Mouse (Mus musculus) E14TG2a.4 (cell line): Measurements from ENCODE around the gene Clrn1.

ENCODE experiments used
- H3K27me3 ChIP-seq: 2 replicates; pipeline ENCODE4 v1.6.1; 2014; ENCODE audit warnings: low read length, control low read depth; ENCODE audit not compliant: insufficient read depth
- H3K36me3 ChIP-seq: 2 replicates; pipeline ENCODE4 v1.6.1; 2014; ENCODE audit warnings: low read length, control low read depth; ENCODE audit not compliant: insufficient read depth
- H3K4me1 ChIP-seq: replicated peaks from 2 replicates; pipeline ENCODE4 v1.6.1; 2014; ENCODE audit warnings: low read depth, low read length, control low read depth
- H3K4me3 ChIP-seq: replicated peaks from 2 replicates; pipeline ENCODE4 v1.5.1; 2014; ENCODE audit warnings: mild to moderate bottlenecking, low read length
- H3K9me3 ChIP-seq: 2 replicates; pipeline ENCODE4 v1.6.1; 2014; ENCODE audit warnings: low read length, control low read depth
- CTCF ChIP-seq: conservative IDR thresholded peaks from 2 replicates; pipeline ENCODE4 v1.5.1; 2014; ENCODE audit warnings: low read length
- NANOG ChIP-seq: IDR thresholded peaks from 2 replicates; pipeline ENCODE4 v1.6.1; 2014; ENCODE audit warnings: borderline replicate concordance, low read length, mixed read lengths
- POU5F1 ChIP-seq: IDR thresholded peaks from 2 replicates; pipeline ENCODE4 v1.6.1; 2014; ENCODE audit warnings: low read length, borderline replicate concordance

Gene Clrn1

DNA sequence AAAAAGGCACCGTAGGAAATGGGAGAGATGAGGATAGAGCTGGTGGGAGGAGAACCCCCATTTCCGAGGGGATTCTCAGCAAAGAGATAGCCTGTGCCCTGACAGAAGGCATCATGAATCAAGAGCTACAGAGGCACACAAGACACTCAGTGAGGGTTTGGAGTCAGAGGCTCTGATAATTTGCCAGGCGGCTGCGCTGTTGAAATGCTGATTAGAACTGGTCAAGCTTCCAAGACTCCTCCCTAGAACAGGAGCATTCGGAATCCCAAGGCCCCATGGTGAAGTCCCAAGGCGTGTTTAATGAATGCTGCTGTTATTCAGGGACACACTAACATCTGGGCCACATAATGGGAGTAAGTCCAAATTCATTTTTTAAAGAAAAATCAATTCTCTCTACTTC, 67.8 kb downstream of the Clrn1 start:
- Histone ChIP-seq H3K27me3 (no peaks in the 10 kb centered on the region), H3K36me3 (no peaks in the 10 kb centered on the region), H3K4me1 (peaks cover 25% of the 10 kb centered on the region), H3K4me3 (no peak overlapping the region), H3K9me3 (no peaks in the 10 kb centered on the region)
- TF ChIP-seq CTCF (no peak), NANOG (no peak), POU5F1 (no peak)

DNA sequence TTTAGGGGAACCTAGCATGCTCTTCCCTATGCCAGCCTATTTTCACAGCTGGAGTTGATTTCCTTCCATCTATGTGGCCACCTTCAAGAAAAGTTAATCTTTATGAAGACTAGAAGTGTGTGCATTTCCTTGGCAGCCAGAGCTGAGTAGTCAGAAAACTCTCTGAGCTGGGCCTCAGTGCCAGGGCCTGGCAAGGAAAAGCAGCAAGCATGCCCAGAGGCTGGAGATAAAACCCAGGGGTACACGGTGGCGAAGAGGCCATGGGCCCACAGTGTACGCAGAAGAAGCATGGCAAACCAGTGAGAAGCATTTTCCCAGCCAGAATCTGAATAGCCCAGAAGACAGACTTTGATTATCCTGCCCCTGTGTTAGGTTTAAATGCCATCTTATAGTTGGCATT, 70.9 kb downstream of the Clrn1 start:
- Histone ChIP-seq H3K9me3 (no peaks in the 10 kb centered on the region), H3K27me3 (0 out of 2 replicates have a peak, but pooled peaks cover 14% of the 10 kb centered on the region), H3K4me1 (peaks cover 25% of the 10 kb centered on the region), H3K4me3 (no peak overlapping the region), H3K36me3 (no peaks in the 10 kb centered on the region)
- TF ChIP-seq CTCF (no peak), NANOG (no peak), POU5F1 (no peak)

DNA sequence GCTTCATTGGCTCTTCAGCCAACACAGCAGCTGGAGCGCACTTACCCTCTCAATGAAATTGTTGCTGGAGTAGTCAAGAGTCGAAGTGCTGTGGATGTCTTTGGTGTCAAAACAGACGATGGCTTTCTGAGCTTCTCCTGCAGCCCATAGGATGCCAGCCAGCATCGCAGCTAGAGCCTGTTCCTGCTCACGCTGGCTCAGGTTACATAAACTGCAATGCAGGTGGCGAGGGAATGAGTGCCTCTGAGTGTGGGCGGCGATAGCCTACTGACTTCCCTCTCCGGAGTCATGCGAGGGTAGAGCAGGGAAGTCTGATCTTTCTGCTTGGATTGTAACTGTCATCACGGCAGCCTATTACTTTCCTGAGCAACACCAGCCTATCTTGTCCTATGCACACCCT, 74.8 kb downstream of the Clrn1 start:
- Histone ChIP-seq H3K4me3 (no peak overlapping the region), H3K36me3 (no peaks in the 10 kb centered on the region), H3K4me1 (no peaks in the 10 kb centered on the region), H3K27me3 (peaks cover 18% of the 10 kb centered on the region), H3K9me3 (no peaks in the 10 kb centered on the region)
- TF ChIP-seq NANOG = no peak
- no peak for TF ChIP-seq POU5F1
- no peak for TF ChIP-seq CTCF

DNA sequence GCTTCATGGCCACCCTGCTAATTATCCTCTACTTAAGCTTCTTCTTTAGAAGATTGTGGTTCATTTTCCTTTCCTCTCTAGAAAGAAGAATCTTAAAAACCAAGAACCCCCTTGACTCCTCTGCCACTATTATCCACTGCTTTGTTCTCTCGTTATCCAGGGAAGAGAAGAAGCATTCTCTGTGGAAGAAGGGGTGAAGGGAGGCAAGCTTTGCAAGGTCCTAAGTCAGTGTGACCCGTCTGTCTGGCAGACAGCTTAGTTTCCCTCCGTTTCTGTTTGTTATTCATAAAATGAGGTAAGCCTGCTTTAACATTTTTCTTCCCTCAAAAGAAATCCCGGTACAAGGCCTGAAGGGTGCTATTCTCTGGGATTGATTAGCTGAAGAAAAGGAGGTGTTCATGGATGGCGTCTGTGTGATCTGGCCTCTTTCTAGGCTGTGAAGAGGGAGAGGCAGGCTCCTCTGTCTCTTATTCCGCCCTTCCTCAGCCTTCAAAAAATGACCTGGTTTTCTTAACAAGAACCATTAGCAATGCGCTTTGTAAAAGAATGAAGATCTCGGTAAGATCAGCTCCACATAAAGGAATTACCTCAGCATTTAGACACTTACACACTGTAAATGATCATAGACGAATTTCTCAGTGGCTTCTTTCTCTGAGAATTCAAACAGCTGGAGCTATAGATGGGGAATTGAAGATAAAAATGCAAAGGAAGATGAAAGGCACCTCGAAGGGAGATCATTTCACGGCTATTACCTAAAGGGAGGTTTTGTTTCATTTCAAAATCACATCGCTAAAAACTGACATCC, 75.8 kb downstream of the Clrn1 start:
- Histone ChIP-seq H3K4me1 (no peaks in the 10 kb centered on the region), H3K9me3 (no peaks in the 10 kb centered on the region), H3K4me3 (no peak overlapping the region), H3K27me3 (peaks cover 18% of the 10 kb centered on the region), H3K36me3 (no peaks in the 10 kb centered on the region)
- no peak for TF ChIP-seq CTCF

DNA sequence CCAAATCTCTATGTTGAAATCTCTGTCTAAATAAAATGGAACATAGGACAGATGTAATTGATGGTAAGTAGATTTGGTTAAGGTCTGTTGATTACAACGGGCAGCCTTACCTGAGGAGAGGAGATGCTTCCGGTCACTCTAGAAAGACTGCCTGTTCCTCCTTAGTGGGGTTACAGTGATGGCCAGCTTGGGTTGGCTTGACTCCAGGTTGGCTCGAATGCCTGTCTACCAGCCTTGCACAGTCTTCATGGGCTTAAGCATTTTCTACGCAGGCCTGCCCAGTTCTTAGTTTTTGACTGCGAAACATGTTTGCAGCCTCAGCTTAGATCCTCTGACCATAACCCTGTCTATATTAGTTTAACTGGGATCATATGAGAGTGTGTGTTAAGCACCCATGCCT, 76.5 kb downstream of the Clrn1 start:
- Histone ChIP-seq H3K36me3 (no peaks in the 10 kb centered on the region), H3K27me3 (peaks cover 18% of the 10 kb centered on the region), H3K4me3 (no peak overlapping the region), H3K4me1 (no peaks in the 10 kb centered on the region), H3K9me3 (no peaks in the 10 kb centered on the region)
- TF ChIP-seq NANOG = no peak
- no peak for TF ChIP-seq CTCF
- TF ChIP-seq POU5F1 = no peak

DNA sequence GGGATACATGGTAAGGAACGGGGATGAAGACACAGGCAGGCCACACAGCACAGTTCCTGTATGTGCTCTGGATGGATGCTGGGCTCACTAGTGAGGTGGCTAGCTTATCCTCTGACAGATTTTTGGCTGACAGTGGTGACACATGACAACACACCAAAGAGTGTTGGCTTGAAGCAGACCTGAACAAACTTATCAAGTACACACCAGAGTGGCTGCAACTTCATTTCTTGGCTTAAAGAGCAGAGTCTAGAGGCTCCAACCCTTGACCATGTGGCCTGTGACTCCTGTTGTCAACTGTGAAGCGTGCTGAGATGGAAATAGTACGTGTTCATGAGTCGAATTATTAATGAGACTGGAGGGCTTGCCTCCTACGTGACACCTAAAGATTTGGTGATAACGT, 80.4 kb downstream of the Clrn1 start:
- Histone ChIP-seq H3K9me3 (no peaks in the 10 kb centered on the region), H3K27me3 (peaks cover 4% of the 10 kb centered on the region), H3K4me3 (no peak overlapping the region), H3K36me3 (no peaks in the 10 kb centered on the region), H3K4me1 (no peaks in the 10 kb centered on the region)
- TF ChIP-seq NANOG (no peak), CTCF (no peak), POU5F1 (no peak)

DNA sequence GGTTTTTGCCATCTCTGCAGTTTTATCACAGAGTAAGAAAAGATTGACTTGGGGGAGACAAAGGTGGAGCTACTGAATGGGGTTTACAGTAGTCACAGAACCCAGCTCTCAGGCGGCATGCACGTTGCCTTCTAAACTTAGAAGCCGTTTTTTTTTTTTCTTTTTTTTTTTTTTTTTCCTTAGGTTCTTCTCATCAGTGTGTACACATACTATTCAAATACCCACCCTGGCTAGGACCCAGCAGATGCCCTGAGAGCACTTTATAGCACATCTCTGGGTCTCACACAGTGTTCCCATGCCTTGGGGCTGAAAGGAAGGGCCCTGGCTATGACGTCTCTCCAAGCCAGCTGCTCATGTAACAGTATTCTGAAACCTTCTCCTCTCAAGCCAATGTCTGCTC, 86.5 kb downstream of the Clrn1 start:
- H3K4me1 ChIP-seq = no peaks in the 10 kb centered on the region
- H3K9me3 ChIP-seq = no peaks in the 10 kb centered on the region
- no peaks in the 10 kb centered on the region for H3K36me3 ChIP-seq
- TF ChIP-seq NANOG (no peak), POU5F1 (no peak), CTCF (no peak)
- H3K27me3 ChIP-seq = no peaks in the 10 kb centered on the region
- no peak overlapping the region for H3K4me3 ChIP-seq

DNA sequence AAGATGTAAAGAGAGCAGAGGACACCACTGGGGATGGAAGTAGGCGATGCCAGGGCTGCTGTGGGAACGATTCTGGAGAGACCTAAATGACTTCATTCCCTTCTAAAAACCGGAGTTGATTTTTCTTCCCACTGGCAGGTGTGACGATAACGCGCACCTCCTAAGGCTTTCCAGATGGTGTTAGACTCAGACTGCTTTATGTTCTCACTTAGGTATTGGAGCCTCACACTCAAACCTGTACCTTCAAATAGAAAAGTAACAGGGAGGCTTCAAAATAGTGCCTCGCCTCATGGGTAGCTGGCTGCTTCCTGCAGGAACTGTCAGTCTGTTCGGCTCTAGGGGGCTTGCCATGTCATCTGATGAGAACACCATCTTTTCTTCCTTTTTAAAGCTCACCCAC, 86.9 kb downstream of the Clrn1 start:
- Histone ChIP-seq H3K4me1 (no peaks in the 10 kb centered on the region), H3K36me3 (no peaks in the 10 kb centered on the region), H3K4me3 (no peak overlapping the region), H3K27me3 (no peaks in the 10 kb centered on the region), H3K9me3 (no peaks in the 10 kb centered on the region)
- TF ChIP-seq POU5F1 (no peak), CTCF (no peak), NANOG (no peak)
